Mouse (Mus musculus) layer of hippocampus, adult 2 months (tissue): ENCODE data around the gene Paqr5. TPM values are rescaled to one million over a fixed set of nuclear protein-coding genes. Genes with fewer than 3 reads are reported as not detected.

Experiments used
- DNase-seq, 2 experiments: peaks; one replicate each; pipeline ENCODE4 v3.0.0; 2022; ENCODE audit warnings: low spot score in 2 of 2
- H3K27ac ChIP-seq: fragments of 200-600 bp; 2 replicates; pipeline ENCODE4 v1.8.1; 2022
- H3K4me3 ChIP-seq: fragments of 200-600 bp; 2 replicates; pipeline ENCODE4 v1.8.1; 2022; ENCODE audit warnings: mild to moderate bottlenecking
- CTCF ChIP-seq: fragments of 200-600 bp; conservative IDR thresholded peaks from 2 replicates; pipeline ENCODE4 v1.8.1; 2022; ENCODE audit warnings: antibody characterized with exemption, mild to moderate bottlenecking, moderate library complexity
- total RNA-seq, 2 experiments: library from RNA; stranded (reverse); gene quantifications; 2 replicates each; pipeline ENCODE4 v1.2.3; 2021

The Paqr5 gene
- total RNA-seq, 2 experiments from 2014 or later = 3.9 to 6.3 TPM

- no peak for DNase-seq
- no peak overlapping the region for H3K4me3 ChIP-seq
- TF ChIP-seq CTCF = no peak
- H3K27ac ChIP-seq = no peak overlapping the region
Observed at GRCm38 (mm10) chr9:61909633-61910032, 117.0 kb downstream of the Paqr5 start.

DNA sequence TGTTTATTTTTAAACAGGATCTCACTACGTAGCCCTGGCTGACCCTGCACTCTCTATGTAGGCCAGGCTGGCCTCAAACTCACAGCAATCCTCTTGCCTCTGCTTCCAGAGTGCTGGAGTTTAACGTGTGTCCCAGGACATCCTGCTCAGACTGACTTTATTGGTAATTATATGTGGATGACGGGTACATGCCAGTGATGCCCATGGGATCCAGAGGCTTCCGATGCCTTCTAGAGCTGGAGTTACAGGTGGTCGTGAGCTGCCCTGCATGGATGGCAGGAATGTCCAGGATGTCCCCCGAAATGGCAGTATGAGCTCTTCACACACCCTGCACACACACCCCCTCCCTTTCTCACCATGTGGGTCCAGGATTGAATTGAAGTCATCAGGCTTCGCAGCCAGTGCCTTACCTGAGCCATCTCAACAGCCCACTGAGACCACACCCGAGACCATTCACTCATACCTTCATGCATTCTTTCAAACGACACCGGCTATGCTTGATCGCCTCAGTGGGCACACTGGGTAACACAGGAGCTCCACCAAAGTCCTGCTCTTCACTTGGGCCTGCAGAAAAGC lies 117.7 kb downstream of the Paqr5 start:
- H3K27ac ChIP-seq = no peak overlapping the region
- no peak for DNase-seq
- no peak overlapping the region for H3K4me3 ChIP-seq
- no peak for TF ChIP-seq CTCF

DNA sequence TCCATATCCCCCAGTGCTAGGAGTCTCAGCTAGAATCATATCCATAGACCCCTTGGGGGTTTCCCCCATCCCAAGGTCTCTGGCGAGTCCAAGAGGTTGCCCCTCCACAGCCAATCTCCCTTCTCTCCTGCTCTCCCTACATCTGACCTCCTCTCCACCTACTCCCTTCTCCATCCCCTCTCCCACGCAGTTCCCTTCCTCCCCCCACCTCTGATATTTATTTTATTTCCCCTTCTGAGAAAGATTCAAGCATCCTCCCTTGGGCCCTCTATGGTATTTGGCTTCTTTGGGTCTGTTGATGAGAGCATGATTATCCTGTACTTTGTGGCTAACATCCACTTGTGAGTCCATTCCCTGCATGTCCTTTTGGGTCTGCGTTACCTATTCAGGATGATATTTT lies 118.3 kb downstream of the Paqr5 start:
- Histone ChIP-seq H3K27ac (no peak overlapping the region), H3K4me3 (no peak overlapping the region)
- TF ChIP-seq CTCF = no peak
- DNase-seq = no peak

DNA sequence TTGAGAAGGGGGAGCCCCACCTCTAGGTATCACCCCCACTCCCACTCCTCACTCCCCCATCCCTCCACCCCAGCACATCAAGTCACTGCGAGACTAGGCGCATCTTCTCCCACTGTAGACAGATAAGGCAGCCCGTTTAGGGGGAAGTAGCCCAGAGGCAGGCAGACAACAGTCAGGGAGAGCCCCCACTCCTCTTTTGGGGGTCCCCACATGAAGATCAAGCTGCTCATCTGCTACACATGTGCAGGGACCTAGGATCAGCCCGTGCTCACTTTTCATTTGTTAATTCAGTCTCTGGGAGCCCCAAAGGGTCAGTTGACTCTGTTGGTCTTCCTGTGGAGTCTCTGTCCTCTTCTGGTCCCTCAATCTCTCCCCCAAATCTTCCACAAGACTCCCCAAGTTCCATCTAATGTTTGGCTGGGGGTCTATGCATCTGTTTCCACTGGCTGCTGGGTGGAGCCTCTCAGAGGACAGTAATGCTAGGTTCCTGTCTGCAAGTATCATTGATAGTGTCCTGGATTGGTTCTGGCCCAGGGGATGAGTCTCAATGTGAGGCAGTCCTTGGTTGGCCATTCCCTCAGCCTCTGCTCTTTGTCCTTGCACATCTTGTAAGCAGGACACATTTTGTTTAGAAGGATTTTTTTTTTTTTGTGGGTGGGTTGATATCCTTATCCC lies 118.9 kb downstream of the Paqr5 start:
- DNase-seq = no peak

DNA sequence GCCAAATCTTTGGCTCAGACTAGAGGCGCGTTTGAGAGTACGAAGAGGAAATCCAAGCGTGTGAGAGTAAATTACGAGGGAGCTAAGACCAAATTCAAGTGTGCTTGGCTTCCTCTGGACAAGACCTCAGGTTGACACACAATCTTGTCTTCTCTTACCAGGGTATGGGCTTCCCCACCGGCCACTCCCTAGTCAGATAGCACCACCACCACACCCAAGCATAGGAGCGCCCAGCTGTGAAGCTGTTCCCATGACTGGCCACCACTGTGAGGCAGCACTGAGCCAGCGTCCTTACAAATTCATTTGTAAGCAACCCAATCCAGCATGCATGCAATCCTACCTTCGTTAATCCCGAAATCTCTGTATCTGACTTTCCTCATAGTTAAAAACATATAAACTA lies 119.7 kb downstream of the Paqr5 start:
- no peak for DNase-seq
- Histone ChIP-seq H3K27ac (no peak overlapping the region), H3K4me3 (no peak overlapping the region)
- peak; percentile 80 for TF ChIP-seq CTCF

More for the DNA sequence above, 118.9 kb downstream of the Paqr5 start:
- no peak overlapping the region for H3K4me3 ChIP-seq
- TF ChIP-seq CTCF = no peak
- no peak overlapping the region for H3K27ac ChIP-seq

DNA sequence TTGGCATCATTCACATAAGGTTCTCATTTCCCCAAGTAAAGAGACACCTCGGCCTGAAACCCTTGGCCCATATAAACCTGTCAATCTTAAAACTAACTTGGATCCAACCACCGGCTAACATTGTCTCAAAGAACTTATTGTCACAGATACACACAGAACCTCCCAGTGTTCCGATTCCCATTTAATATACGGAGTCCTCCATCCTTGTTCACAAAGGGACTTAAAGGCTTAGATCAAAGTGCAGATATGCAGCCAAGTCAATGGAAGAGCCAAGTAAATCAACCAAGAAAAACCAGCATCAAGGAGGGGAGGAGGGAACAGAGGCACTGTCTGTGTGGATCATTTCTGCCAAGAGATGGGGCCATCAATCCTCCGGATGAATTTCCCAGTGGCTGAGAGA lies 121.1 kb downstream of the Paqr5 start:
- H3K27ac ChIP-seq = no peak overlapping the region
- no peak for TF ChIP-seq CTCF
- no peak overlapping the region for H3K4me3 ChIP-seq
- no peak for DNase-seq

GRCm38 (mm10) chr9:61904201-61904600 lies 122.5 kb downstream of the Paqr5 start:
- H3K27ac ChIP-seq = no peak overlapping the region
- no peak overlapping the region for H3K4me3 ChIP-seq
- no peak for TF ChIP-seq CTCF
- no peak for DNase-seq

Other genes starting within 250 kb of the Paqr5 start
- gene Rplp1, start 112.3 kb downstream of the Paqr5 start, total RNA-seq = 1,000 to 10,000 TPM; 1,620 to 1,656 TPM
- 1 to 10 TPM; 1.5 to 3.9 TPM for gene Kif23, start 80.1 kb downstream of the Paqr5 start, total RNA-seq
- gene Glce, start 95.8 kb upstream of the Paqr5 start, total RNA-seq = 10 to 100 TPM; 23.9 to 27.5 TPM